Mouse (Mus musculus) liver, embryonic 18 days (tissue): Measurements from ENCODE around the gene Barhl1. TPM values are rescaled to one million over a fixed set of nuclear protein-coding genes. Genes with fewer than 3 reads are reported as not detected.

Source experiments
- polyA plus RNA-seq: library from polyadenylated mRNA; depleted of rRNA; stranded (reverse); fragments of >200 nt; gene quantifications from 2 replicates; pipeline ENCODE4 v1.2.3, GENCODE M21; 2012; rRNA removed

Gene Barhl1
- polyA plus RNA-seq: not detected in 2 replicates

DNA sequence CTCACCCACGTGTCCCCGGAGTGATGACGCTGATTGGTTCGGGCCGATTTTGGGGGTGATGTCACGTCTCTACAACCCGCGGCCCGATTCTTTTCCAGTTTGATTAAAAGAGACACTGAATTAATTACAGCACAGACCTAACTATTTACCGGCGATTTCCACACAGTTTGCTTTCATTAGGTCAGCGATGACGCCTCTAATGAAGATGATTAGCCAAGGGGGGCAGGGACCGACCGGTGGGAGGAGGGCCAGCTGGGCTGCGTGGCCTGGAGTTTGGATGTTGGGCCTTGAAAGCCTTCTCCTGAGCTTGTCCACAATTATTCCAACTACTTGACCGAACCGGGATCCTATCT lies at the start of gene Barhl1:
Gene Barhl1, minus strand, starts transcription at position 156 of the 353 bp plus-strand sequence.

Other genes with a start within 250 kb of the Barhl1 start
- 1.9 TPM in 2 replicates for gene Spaca9, start 216.9 kb downstream of the Barhl1 start, polyA plus RNA-seq
- 0.23 and 0.27 TPM in 2 replicates for gene Ak8, start 216.5 kb downstream of the Barhl1 start, polyA plus RNA-seq
- 3.5 and 3.7 TPM in 2 replicates for gene Gtf3c4, start 76.3 kb downstream of the Barhl1 start, polyA plus RNA-seq
- 2.6 and 2.9 TPM in 2 replicates for gene Ddx31, start 76.3 kb downstream of the Barhl1 start, polyA plus RNA-seq
- 0.07 and 0.10 TPM in 2 replicates for gene Cfap77, start 138.4 kb upstream of the Barhl1 start, polyA plus RNA-seq
- gene Ttf1, start 143.6 kb upstream of the Barhl1 start, polyA plus RNA-seq: 4.4 and 4.9 TPM in 2 replicates
- gene Setx, start 207.5 kb upstream of the Barhl1 start, polyA plus RNA-seq: 2.4 and 2.6 TPM in 2 replicates